Mouse (Mus musculus): ENCODE measurements around the gene St6gal1.

The St6gal1 gene

GRCm38 (mm10) chr16:23223871-23224469 is 570 bp upstream of the St6gal1 start:
- no peak for DNase-seq (ENCODE audit: low read depth)

GRCm38 (mm10) chr16:23225069-23225721 is 655 bp downstream of the St6gal1 start:
- DNase-seq (ENCODE audit: low read depth): no peak

DNA sequence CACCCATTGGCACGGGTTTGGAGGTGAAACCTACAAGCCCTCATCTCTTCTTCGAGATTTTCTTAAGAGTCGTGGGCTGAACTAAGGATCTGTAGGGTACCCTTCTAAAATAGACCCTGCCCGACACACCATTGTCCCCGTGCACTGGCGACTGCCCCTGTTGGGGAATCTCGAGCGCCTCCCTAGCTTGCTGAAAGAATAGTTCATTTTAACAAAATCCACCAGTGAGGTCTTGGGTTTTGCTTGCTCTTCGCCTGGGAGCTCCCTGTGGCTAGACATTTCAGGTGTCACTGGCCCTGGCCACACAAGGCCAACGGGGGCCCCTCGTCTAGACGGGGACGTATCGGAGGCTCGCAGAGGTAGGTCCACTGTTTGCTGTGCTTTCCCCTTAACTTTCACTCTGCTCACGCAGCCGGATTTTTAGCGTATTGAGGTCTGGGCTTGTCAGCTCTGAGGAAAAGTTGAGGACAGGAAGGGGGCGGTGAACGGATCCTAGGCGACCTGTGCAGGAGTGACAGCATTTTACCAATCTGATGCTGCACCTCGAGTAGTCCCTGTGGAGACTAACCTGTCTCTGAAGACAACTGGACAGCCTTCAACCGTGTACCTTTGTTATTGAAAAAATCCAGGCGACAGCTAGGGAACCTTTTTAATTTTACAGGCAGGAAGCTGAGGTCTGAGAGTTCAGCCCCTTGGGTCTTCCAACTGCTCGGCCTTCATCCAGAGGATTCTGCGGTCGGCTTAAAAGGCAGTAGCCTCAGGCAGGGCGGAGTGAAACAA is 1.5 kb downstream of the St6gal1 start:
- no peak for DNase-seq (ENCODE audit: low read depth)

DNA sequence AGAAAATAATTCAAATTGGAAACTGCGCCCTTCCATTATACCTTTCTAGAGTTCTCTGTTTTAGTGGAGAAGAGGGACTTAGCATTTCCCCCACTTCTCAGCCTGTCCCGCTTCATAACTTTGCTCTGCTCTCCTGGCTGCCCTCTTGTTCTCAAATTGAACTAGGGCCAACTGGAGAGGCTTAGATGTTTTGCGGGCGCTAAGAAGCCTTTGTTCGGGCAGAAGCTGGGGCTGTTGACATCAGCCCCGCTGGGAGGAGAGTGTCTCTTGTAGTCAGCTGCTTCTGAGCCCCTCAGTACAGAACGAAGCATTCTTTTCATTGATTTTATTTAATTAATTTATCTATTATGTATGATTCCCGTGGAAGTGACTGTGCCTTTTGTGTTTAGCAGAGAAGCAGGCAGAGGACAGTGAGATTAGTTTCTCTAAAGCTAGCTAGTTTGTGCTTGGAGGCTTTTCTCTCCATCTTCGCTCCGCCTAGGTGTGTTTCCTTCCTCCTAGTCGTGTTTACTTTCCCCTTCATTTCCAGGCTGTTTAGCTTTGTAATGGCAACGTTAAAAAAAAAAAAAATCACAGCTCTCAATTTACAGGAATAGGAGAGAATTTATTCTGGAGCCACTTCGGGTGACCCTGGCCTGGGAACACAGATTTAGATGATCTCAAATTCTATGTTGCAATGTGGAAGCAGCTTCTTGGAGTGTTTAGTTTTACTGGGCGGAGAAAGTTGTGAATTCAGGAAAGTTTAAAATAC is 2.2 kb downstream of the St6gal1 start:
- no peak for DNase-seq (ENCODE audit: low read depth)

DNA sequence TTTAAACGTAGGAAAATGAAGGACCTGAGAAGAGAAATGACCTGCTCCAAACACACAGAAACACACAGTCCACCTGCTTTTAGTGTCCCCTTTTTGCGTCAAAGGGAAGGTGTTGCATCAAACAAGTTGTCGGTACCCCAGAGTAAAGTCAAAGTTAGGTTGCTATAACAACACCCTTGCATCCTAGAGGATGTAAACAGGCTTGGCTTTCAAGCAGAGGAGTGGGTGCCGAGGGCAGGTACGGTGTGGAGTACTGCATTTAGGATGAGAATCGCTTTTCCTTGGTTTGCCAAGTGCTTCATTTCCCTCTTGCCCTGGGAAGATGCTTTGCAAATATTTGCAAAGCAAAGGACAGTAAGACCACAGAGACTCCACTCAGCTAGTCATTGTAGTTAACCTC is 3.3 kb downstream of the St6gal1 start:
- DNase-seq (ENCODE audit: low read depth): no peak

DNA sequence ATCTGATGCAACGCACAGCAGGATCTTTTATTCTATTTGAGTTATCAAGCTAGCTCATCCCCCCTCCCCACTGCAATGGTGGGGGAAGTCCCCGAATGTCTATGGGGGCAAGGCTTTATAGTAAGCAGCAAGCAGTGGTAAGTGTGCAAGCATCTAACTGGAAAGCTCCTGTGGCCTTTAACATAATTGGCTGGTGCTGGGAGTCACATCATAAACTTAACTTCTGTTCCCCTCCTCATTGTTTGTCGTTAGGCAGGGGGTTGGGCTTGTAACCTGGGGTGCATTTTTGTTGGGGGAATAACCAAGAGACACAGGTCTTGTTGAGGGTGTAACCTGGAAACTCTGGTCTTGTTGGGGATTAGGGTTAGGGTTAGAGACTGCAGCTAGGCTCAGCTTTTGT is 3.9 kb downstream of the St6gal1 start:
- DNase-seq (ENCODE audit: low read depth): no peak

GRCm38 (mm10) chr16:23229945-23230344 is 5.4 kb downstream of the St6gal1 start:
- no peak for DNase-seq (ENCODE audit: low read depth)

GRCm38 (mm10) chr16:23231168-23231567 is 6.6 kb downstream of the St6gal1 start:
- no peak for DNase-seq (ENCODE audit: low read depth)

GRCm38 (mm10) chr16:23232691-23233090 is 8.2 kb downstream of the St6gal1 start:
- DNase-seq (ENCODE audit: low read depth): no peak

GRCm38 (mm10) chr16:23233496-23233895 is 9.0 kb downstream of the St6gal1 start:
- DNase-seq (ENCODE audit: low read depth): no peak

DNA sequence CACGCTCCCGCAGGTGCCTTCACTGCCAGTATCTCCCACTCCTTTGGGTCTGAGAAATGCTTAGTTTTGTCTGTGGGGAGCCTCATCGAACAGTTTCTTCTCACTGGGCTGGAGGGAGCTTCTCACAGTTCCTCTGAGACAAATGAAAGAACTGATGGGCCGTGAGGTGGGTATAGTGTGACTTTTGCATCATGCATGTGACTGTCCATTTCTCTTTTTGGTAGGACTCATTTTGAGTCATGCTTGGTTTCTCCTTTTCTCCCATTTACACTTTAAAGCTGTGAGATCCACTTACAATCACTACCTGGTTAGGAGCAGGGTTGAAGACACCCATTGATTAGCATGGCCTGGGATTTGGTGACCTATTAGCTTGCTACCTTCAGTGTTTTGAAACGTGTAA is 10.0 kb downstream of the St6gal1 start:
- no peak for DNase-seq (ENCODE audit: low read depth)

DNA sequence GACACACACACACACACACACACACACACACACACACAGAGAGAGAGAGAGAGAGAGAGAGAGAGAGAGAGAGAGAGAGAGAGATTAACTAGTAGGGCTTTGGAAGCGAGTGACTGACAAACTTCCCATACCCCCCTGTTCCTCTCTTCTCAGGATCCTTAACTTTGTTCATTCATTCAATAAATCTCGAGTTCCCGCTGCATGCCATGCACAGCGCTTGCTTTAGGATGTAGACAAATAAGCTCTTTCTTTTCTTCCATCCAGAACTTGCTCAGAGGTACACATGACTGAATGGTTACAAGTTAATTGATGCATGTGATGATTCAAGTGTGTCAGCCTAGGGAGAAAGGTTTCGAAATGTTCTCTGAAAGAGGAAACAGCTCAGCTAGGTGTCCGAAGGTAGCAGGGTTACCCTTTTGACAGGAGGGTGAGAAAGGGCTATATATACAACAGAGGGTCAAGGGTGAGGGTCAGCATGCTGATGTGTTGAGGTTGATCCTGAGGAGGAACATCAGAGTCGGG is 10.7 kb downstream of the St6gal1 start:
- no peak for DNase-seq (ENCODE audit: low read depth)

- no peak for DNase-seq (ENCODE audit: low read depth)
Observed at GRCm38 (mm10) chr16:23239583-23239982, 15.0 kb downstream of the St6gal1 start.

- peak; percentile 83 for DNase-seq (ENCODE audit: low read depth)
Observed at GRCm38 (mm10) chr16:23240049-23240949, 15.8 kb downstream of the St6gal1 start.

DNA sequence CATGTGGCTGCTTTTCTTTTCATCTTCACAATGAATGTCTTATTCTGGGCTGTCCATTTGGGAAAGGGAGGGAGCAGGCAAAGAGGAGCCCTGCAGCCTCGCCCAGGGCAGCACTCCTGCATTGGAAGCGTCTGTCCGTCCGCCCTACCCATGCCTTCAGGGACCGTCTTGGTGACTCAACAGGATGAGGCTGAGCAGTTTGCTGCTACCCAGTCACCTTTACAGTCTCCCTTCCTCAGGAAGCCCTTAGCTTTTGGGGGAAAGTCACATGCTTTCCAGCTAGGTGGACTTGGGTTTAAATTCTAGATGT is 16.4 kb downstream of the St6gal1 start:
- DNase-seq (ENCODE audit: low read depth): no peak

DNA sequence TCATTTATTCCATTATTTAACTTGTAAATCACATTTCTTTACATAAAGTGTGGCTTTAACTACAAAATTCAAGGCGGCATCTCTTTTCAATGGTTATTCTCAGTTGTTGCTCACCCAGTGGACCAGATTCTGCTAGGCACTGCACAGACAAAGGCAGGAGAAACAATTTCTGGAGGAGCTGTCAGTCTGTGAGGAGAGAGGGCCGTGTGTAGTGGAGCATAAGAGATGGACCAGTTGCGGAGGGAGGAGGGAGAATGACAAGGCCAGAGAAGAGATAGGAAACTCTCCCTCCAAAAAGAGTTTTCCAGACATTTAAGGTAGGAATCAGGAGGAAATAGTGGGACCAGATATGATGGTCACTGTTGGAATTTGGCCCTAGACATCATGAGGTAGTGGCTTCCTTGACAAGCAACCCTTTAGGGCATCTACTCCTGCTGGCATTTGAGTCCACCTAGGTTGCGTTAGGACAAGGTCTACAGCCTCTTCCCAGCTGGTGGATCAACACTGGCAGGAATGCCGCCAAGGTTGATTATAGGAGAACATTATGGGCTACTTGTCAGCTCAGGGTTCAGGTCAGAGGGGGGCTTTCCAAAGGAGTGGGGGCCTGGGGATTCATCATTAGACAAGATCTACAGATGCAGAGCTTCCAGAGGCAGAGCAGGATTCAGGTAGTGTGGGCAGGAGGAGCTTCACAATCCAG is 19.3 kb downstream of the St6gal1 start:
- DNase-seq (ENCODE audit: low read depth): no peak

DNA sequence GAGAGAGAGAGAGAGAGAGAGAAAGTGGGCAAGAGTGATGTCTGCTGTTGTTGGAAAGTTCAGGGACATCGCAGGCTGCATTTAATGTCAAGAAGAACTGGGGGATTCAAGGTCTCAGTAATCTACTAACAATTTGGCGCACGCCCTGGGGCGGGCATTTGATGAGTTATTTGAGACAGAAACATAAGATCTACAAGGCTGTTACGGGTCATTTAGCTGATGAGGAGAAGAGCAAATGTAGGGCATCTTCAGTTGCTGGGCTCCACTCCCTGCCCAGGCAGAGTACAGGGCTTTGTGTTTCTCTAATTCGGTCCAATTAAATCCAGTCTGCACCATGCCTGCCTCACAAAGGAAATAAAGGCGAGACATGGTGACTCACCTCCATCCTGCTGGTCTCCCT is 19.9 kb downstream of the St6gal1 start:
- DNase-seq (ENCODE audit: low read depth): no peak

- no peak for DNase-seq (ENCODE audit: low read depth)
Observed at GRCm38 (mm10) chr16:23249285-23249684, 24.7 kb downstream of the St6gal1 start.

- DNase-seq (ENCODE audit: low read depth): no peak
Observed at GRCm38 (mm10) chr16:23249762-23250161, 25.2 kb downstream of the St6gal1 start.

DNA sequence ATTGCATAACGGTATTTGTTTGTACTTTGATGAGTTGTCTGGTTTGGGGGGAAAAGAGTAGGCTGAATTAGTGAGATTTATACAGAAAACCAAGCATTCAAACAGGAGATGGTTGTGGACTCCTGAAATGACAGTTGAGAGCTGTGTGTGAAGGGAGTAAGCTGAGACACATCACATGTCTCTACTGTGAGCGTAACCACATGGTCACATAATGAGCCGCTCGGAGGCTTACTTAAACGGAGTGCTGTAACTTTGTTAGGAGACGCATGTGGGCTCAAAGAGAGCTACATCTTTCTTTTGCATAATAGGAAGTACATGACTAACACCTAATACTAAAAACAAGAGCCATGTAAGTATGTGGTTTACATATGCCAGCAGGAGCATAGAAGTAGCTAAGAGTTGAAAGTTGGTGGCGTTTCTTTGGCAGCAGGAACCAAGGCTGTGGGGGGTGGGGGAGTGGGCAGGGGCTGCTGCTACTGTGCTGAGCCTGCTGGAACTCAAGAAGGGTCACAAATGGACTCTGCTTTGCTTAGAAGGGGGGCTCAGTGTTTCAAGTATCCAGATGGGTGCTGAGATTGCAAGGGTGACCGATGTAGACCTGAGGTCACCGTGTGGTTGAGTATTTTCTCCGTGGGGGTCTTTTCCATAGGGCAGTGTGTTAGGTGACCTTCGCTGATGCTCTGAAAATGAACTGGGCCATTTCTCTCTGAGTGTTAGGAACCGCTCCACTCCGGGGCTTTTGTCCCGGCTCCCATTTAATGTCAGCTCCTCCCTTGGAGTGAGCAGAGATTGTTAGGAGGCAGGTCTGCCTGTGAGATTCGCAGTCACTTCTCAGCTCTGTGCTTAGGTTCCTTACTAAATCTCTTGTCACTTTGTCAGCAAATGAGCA is 26.3 kb downstream of the St6gal1 start:
- DNase-seq (ENCODE audit: low read depth): no peak

Measured in fibroblast of lung, adult 2 months (primary cell).